Mouse (Mus musculus): Measurements from ENCODE around the gene Cntn4. TPM values are rescaled to one million over a fixed set of nuclear protein-coding genes. Genes with fewer than 3 reads are reported as not detected.
A peak's percentile ranks its signal among the peaks of the same experiment; 100 is the strongest.

The Cntn4 gene
- polyA plus RNA-seq, 1 experiment = not detected

DNA sequence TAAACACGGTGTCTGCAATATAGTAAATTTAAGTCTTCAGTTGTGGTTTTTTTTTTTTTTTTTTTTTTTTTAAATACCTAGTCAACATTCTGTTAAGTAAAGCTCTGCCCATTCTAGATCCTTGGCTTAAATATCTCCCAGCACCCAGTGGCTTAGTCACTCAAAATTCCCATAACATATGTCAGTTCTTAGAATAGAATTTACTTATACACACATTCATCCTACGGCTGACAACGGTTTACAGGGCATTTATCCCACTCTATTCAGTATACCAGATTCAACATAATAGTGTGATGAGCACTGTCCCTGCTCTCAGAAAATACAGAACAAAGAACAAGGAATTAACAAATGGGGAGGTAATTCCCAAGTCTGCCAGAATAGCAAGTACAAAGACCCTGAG lies 939.6 kb downstream of the Cntn4 start:
- TF ChIP-seq CTCF (conservative IDR thresholded peaks at IDR 0.05; ENCODE audit: insufficient read depth, insufficient read length, low read depth, low read length) (no peak), POLR2A (IDR thresholded peaks at IDR 0.05; ENCODE audit: low read depth, low read length) (no peak)
- no peaks in the 10 kb centered on the region for H3K4me1 ChIP-seq (ENCODE audit: control insufficient read depth, insufficient read depth, low read length)
- H3K27me3 ChIP-seq (replicated peaks; ENCODE audit: control insufficient read depth, insufficient read depth, low read length) = no peaks in the 10 kb centered on the region
- no peak overlapping the region for H3K27ac ChIP-seq (ENCODE audit: insufficient read depth, low read depth, low read length)
- DNase-seq = no peak
- 92% methylated on average over 3 of the region's 3 CpGs for WGBS
- no peaks in the 10 kb centered on the region for H3K36me3 ChIP-seq (ENCODE audit: control insufficient read depth, insufficient read depth, low read length)
- H3K4me3 ChIP-seq (ENCODE audit: insufficient read depth, low read depth, low read length) = no peak overlapping the region

DNA sequence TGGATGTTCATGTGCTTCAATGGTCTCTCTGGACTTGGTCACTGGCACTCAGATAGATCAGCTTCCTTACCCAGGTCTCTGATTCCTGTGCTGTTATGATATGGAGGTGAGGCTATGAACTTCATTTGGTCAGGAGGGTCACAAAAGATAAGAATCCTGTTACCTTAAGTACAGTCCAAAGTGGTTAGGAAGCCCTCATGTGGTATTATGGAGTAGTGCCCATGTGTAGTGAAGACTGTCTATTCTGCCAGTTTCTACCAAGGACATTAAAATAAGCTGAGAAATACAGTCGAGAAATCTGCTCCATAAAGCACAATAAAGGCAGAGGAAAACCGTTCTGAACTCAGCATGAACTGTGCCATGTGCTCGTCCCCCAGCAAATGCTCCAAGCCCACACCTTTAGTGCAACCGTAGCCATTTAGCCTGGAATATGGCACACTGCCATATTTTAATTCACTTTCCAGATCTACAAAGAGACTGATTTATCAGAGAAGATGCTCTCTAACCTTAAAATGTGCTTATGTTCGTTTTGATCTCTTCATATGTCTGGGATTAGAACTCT lies 943.8 kb downstream of the Cntn4 start:
- Histone ChIP-seq H3K36me3 (ENCODE audit: control insufficient read depth, insufficient read depth, low read length) (no peaks in the 10 kb centered on the region), H3K4me3 (ENCODE audit: insufficient read depth, low read depth, low read length) (no peak overlapping the region), H3K27me3 (replicated peaks; ENCODE audit: control insufficient read depth, insufficient read depth, low read length) (no peaks in the 10 kb centered on the region), H3K4me1 (ENCODE audit: control insufficient read depth, insufficient read depth, low read length) (no peaks in the 10 kb centered on the region), H3K27ac (ENCODE audit: insufficient read depth, low read depth, low read length) (no peak overlapping the region)
- 68% methylated on average over 5 of the region's 5 CpGs for WGBS
- no peak for DNase-seq
- TF ChIP-seq POLR2A (IDR thresholded peaks at IDR 0.05; ENCODE audit: low read depth, low read length) (no peak), CTCF (conservative IDR thresholded peaks at IDR 0.05; ENCODE audit: insufficient read depth, insufficient read length, low read depth, low read length) (no peak)

DNA sequence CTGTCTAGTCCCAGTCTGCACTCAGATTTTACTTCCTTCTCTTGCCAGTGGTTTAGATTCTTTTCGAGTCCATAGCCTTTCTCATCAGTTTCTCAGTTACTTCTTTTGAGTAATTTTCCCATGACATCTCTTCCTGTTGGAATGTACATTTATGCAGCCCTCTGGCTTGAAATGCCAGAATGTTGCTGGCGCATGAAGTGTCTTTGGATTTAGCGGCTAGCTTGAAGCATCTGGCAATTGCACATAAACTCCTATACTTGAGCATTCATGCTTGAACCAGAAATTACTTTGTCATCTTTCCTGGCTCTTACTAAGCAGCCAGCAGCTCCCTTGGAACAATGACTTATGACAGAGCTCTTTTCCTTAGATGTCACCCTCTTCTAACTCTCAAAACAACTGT lies 965.6 kb downstream of the Cntn4 start:
- 71% methylated on average over 3 of the region's 3 CpGs for WGBS
- H3K27me3 ChIP-seq (replicated peaks; ENCODE audit: control insufficient read depth, insufficient read depth, low read length) = no peaks in the 10 kb centered on the region

DNA sequence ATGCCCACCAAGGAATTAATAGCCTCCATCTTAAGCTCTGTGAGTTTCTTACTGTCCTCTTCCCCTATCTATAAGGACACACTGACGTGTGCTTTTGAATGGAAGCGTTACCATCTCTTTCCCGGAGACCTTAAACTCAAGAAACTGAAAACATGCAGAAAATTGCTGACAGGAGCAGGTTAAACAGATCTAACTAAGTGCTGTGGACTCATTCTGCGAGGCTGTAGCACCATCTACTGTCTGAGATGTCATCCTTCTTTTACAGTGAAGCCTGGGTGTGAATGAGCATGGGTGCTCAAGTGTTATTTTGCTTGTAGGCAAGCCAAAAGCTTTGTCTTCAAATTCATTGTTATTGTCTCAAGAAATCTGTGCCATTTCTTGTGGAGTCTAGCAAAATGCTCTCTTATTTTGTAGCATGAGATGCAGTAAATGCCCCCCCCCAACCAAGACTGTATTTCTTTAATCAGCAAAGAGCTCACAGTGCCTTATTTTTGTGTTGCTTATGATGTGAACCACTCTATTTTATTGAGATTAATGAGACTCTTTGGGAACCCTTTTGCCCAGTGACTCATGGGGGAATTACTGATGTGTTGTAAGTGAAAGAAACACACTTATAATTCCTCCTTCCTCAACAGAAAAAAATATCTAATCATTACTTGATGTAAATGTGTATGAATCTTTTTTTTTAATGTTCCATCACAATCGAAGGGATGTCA lies 968.2 kb downstream of the Cntn4 start:
- Histone ChIP-seq H3K36me3 (ENCODE audit: control insufficient read depth, insufficient read depth, low read length) (no peaks in the 10 kb centered on the region), H3K4me1 (ENCODE audit: control insufficient read depth, insufficient read depth, low read length) (no peaks in the 10 kb centered on the region), H3K27ac (ENCODE audit: insufficient read depth, low read depth, low read length) (no peak overlapping the region), H3K27me3 (replicated peaks; ENCODE audit: control insufficient read depth, insufficient read depth, low read length) (no peaks in the 10 kb centered on the region), H3K4me3 (ENCODE audit: insufficient read depth, low read depth, low read length) (no peak overlapping the region)
- WGBS = 27% methylated on average over 5 of the region's 5 CpGs
- no peak for TF ChIP-seq POLR2A (IDR thresholded peaks at IDR 0.05; ENCODE audit: low read depth, low read length)
- no peak; the same call in 1 of the 2 replicates for TF ChIP-seq CTCF (conservative IDR thresholded peaks at IDR 0.05; ENCODE audit: insufficient read depth, insufficient read length, low read depth, low read length)
- DNase-seq = peak; percentile 56

More for the DNA sequence above, 965.6 kb downstream of the Cntn4 start:
- no peak for DNase-seq
- TF ChIP-seq POLR2A (IDR thresholded peaks at IDR 0.05; ENCODE audit: low read depth, low read length) (no peak), CTCF (conservative IDR thresholded peaks at IDR 0.05; ENCODE audit: insufficient read depth, insufficient read length, low read depth, low read length) (no peak)
- no peaks in the 10 kb centered on the region for H3K36me3 ChIP-seq (ENCODE audit: control insufficient read depth, insufficient read depth, low read length)
- H3K4me1 ChIP-seq (ENCODE audit: control insufficient read depth, insufficient read depth, low read length) = no peaks in the 10 kb centered on the region
- no peak overlapping the region for H3K27ac ChIP-seq (ENCODE audit: insufficient read depth, low read depth, low read length)
- no peak overlapping the region for H3K4me3 ChIP-seq (ENCODE audit: insufficient read depth, low read depth, low read length)

DNA sequence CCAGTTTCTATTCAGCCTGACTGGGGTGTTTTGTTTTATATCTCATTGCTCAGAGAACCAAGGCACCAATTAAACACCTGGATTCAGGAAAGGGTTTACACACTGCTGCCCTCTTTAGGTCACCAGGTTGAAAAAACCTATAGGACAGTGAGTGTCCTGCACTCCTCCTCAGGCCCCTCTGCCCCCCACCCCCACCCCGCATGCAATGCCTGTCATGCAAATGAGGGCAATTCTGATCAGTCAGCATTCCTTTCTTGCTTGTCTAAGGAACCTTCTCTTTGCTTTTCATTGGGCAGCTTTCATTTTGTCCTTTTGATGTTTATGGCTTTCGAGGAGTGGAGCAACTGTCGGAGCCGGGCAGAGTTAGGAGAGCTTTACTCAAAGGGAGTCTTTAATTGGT lies 969.5 kb downstream of the Cntn4 start:
- WGBS = 15% methylated on average over 4 of the region's 4 CpGs
- no peak for DNase-seq
- TF ChIP-seq POLR2A (IDR thresholded peaks at IDR 0.05; ENCODE audit: low read depth, low read length) (no peak), CTCF (conservative IDR thresholded peaks at IDR 0.05; ENCODE audit: insufficient read depth, insufficient read length, low read depth, low read length) (no peak)

DNA sequence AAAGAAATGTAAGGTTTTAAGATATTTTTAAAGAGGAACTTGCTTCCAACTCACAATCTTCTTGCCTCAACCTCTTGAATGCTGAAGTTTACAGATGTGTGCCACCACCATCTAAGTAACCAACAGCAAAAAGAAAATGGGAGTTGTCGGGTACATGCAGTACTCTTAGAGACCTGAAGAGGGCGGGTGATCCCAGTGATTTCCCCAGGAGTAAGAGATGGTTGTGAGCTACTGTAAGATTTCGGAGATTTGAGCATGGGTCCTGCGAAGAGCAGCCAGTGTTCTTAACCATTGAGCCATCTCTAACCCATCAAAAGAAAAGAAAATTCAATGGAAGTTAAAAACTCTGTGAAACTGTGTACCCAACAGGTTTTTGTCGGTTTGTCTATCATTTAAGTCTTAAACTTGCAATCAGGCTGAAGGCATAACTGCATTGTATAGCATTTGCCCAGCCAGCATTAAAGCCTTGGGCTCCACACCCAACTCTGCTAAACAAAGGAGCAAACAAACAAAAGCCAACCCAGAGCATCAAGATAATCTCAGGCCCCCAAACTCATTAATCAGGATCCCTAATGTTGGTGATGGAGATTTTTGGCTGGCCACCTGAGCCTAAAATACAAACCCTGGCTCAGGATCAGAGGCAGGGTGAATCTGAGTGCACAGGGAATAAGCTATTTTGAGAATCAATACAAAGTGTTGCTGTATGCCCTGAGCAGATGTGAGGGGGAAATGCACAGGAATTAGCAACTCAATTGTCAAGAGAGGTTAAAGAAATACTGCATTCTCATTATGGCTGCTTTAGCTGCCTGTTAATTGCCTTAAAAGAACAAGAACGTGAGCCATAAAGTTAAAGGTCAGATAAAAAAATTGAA lies 986.6 kb downstream of the Cntn4 start:
- H3K27ac ChIP-seq (ENCODE audit: insufficient read depth, low read depth, low read length) = no peak overlapping the region
- TF ChIP-seq CTCF (conservative IDR thresholded peaks at IDR 0.05; ENCODE audit: insufficient read depth, insufficient read length, low read depth, low read length) = peak; percentile 50
- no peak for TF ChIP-seq POLR2A (IDR thresholded peaks at IDR 0.05; ENCODE audit: low read depth, low read length)
- 25% methylated on average over 6 of the region's 6 CpGs for WGBS
- H3K4me3 ChIP-seq (ENCODE audit: insufficient read depth, low read depth, low read length) = no peak overlapping the region
- no peaks in the 10 kb centered on the region for H3K27me3 ChIP-seq (replicated peaks; ENCODE audit: control insufficient read depth, insufficient read depth, low read length)
- H3K36me3 ChIP-seq (ENCODE audit: control insufficient read depth, insufficient read depth, low read length) = no peaks in the 10 kb centered on the region
- no peaks in the 10 kb centered on the region for H3K4me1 ChIP-seq (ENCODE audit: control insufficient read depth, insufficient read depth, low read length)
- DNase-seq = peak; percentile 72

More for the DNA sequence above, 969.5 kb downstream of the Cntn4 start:
- H3K4me3 ChIP-seq (ENCODE audit: insufficient read depth, low read depth, low read length) = no peak overlapping the region
- no peak overlapping the region for H3K27ac ChIP-seq (ENCODE audit: insufficient read depth, low read depth, low read length)
- H3K36me3 ChIP-seq (ENCODE audit: control insufficient read depth, insufficient read depth, low read length) = no peaks in the 10 kb centered on the region
- no peaks in the 10 kb centered on the region for H3K27me3 ChIP-seq (replicated peaks; ENCODE audit: control insufficient read depth, insufficient read depth, low read length)
- no peaks in the 10 kb centered on the region for H3K4me1 ChIP-seq (ENCODE audit: control insufficient read depth, insufficient read depth, low read length)

DNA sequence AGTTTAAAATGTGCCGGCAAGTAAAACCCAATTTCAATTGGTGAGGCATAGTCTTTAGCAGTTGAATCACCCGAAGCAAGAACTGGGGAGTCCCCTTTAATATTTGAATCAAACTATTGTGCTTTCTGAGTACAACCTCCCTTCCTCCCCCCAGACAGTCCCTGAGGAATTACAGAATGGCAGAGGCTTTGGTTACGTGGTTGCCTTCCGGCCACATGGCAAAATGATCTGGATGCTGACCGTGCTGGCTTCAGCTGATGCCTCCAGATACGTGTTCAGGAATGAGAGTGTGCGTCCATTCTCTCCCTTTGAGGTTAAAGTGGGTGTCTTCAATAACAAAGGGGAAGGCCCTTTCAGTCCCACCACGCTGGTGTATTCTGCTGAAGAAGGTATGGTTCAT lies 998.1 kb downstream of the Cntn4 start:
- no peaks in the 10 kb centered on the region; the same call in 1 of the 2 replicates for H3K27me3 ChIP-seq (replicated peaks; ENCODE audit: control insufficient read depth, insufficient read depth, low read length)
- no peak overlapping the region for H3K4me3 ChIP-seq (ENCODE audit: insufficient read depth, low read depth, low read length)
- WGBS = 84% methylated on average over 8 of the region's 8 CpGs
- no peak overlapping the region for H3K27ac ChIP-seq (ENCODE audit: insufficient read depth, low read depth, low read length)
- TF ChIP-seq POLR2A (IDR thresholded peaks at IDR 0.05; ENCODE audit: low read depth, low read length) = no peak
- TF ChIP-seq CTCF (conservative IDR thresholded peaks at IDR 0.05; ENCODE audit: insufficient read depth, insufficient read length, low read depth, low read length) = no peak
- no peaks in the 10 kb centered on the region for H3K4me1 ChIP-seq (ENCODE audit: control insufficient read depth, insufficient read depth, low read length)
- H3K36me3 ChIP-seq (ENCODE audit: control insufficient read depth, insufficient read depth, low read length) = no peaks in the 10 kb centered on the region; the same call in 1 of the 2 replicates
- no peak for DNase-seq
